Mouse (Mus musculus) urinary bladder, postnatal 36 days (tissue): ENCODE measurements around the gene Aplp2.

Source experiments
- DNase-seq, 2 experiments: peaks; one replicate each; pipeline ENCODE4 v3.0.0; 2022; ENCODE audit warnings: low spot score in 2 of 2, mixed read lengths in 1 of 2

The Aplp2 gene

GRCm38 (mm10) chr9:31225808-31226207 is 14.2 kb upstream of the Aplp2 start:
- DNase-seq = no peak

- no peak for DNase-seq
Measured at GRCm38 (mm10) chr9:31223475-31223874, 11.9 kb upstream of the Aplp2 start.

GRCm38 (mm10) chr9:31221170-31221569 is 9.6 kb upstream of the Aplp2 start:
- no peak for DNase-seq

- peak in 1 of 2 experiments; percentile 42 for DNase-seq
Measured at GRCm38 (mm10) chr9:31217631-31218380, 6.2 kb upstream of the Aplp2 start.

GRCm38 (mm10) chr9:31212500-31213008 is 939 bp upstream of the Aplp2 start:
- DNase-seq = no peak

GRCm38 (mm10) chr9:31210749-31211689 is 596 bp downstream of the Aplp2 start:
- peak; percentile 28 to 48 for DNase-seq

- DNase-seq = no peak
Measured at GRCm38 (mm10) chr9:31210163-31210562, 1.5 kb downstream of the Aplp2 start.

GRCm38 (mm10) chr9:31209502-31209901 is 2.1 kb downstream of the Aplp2 start:
- no peak for DNase-seq

- no peak for DNase-seq
Measured at GRCm38 (mm10) chr9:31207732-31208131, 3.9 kb downstream of the Aplp2 start.

- DNase-seq = peak; percentile 59 to 62
Measured at GRCm38 (mm10) chr9:31204722-31205121, 6.9 kb downstream of the Aplp2 start.

GRCm38 (mm10) chr9:31203571-31204210 is 7.9 kb downstream of the Aplp2 start:
- DNase-seq = no peak

- DNase-seq = no peak
Measured at GRCm38 (mm10) chr9:31203068-31203467, 8.5 kb downstream of the Aplp2 start.

- DNase-seq = no peak
Measured at GRCm38 (mm10) chr9:31198614-31199013, 13.0 kb downstream of the Aplp2 start.

- DNase-seq = no peak
Measured at GRCm38 (mm10) chr9:31197782-31198181, 13.8 kb downstream of the Aplp2 start.

- DNase-seq = no peak
Measured at GRCm38 (mm10) chr9:31196742-31197141, 14.9 kb downstream of the Aplp2 start.

GRCm38 (mm10) chr9:31195573-31195972 is 16.0 kb downstream of the Aplp2 start:
- DNase-seq = no peak

- no peak for DNase-seq
Measured at GRCm38 (mm10) chr9:31192378-31192777, 19.2 kb downstream of the Aplp2 start.

- DNase-seq = no peak
Measured at GRCm38 (mm10) chr9:31191543-31191942, 20.1 kb downstream of the Aplp2 start.

- no peak for DNase-seq
Measured at GRCm38 (mm10) chr9:31189194-31189593, 22.4 kb downstream of the Aplp2 start.

- no peak for DNase-seq
Measured at GRCm38 (mm10) chr9:31184439-31184838, 27.2 kb downstream of the Aplp2 start.

GRCm38 (mm10) chr9:31183061-31183460 is 28.6 kb downstream of the Aplp2 start:
- DNase-seq = no peak
